ENCODE assay signal across 14 mouse cellular contexts in genomic region chr8:87665337-87665736, GRCm38 (mm10).
"Had no signal": no experiment of that assay in that cellular context is flagged by ENCODE, and none has a peak within 500 bp of the region (broad histone marks: within the 10 kb centered on the region; RNA-seq: fewer than 3 reads in every experiment).

No protein-coding gene starts in this region.

- ATAC-seq: liver, embryonic 12.5 days had no signal

- DNase-seq: kidney, postnatal 25 days; layer of hippocampus, adult 9-11 months; liver; lung, adult 18-20 months; lung, postnatal 10 days; lung, postnatal 36 days; midbrain, embryonic 14.5 days; right cerebral cortex, adult 18-20 months; right cerebral cortex, postnatal 14 days; right cerebral cortex, postnatal 4 days; thymus, adult 2 months; thymus, postnatal 14 days; thymus, postnatal 4 days had no signal
